Comparison of ENCODE assay signal across 20 mouse cellular contexts in the genomic region with DNA sequence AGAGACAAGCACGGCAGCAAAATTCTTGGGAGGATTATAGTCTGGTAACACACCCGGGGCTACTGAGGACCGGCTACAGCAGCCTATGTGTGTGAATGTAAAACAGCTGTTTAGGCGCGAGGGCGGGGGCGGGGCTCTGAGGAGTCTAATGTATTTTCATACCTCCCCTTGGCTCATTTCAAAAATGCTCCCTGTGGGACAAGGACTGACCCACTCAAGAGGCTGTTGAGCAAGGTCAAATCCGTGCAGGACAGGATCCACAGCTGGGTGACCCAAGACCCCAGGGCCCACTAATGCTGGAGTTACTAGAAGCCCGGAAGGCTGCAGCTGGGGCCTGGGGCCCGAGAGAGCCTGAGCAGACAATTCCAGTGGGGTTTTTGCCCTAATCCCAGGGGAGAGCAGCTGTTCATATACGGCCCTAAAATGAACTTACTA. TPM values are rescaled to one million over a fixed set of nuclear protein-coding genes. Genes with fewer than 3 reads are reported as not detected.
DNase-seq lines count a peak whose midpoint lies in the region; ATAC-seq and TF ChIP-seq lines count a peak whose summit lies in the region.
"Had no signal": no experiment of that assay in that cellular context is flagged by ENCODE, and none has a peak within 500 bp of the region (broad histone marks: within the 10 kb centered on the region; RNA-seq: fewer than 3 reads in every experiment).

No protein-coding gene starts in this region.

- TF ChIP-seq RAD21 in CH12.LX (IDR thresholded peaks at IDR 0.05; ENCODE audit: low read depth, low read length): no peak

- H3K9ac ChIP-seq in hindbrain, embryonic 11.5 days (ENCODE audit: low read depth, low read length): no peak overlapping the region
- H3K9ac ChIP-seq in lung, embryonic 15.5 days: no peak overlapping the region
- no peak overlapping the region for H3K9ac ChIP-seq in CH12.LX (ENCODE audit: insufficient read depth, low read depth)
- no peak overlapping the region for H3K9ac ChIP-seq in embryonic facial prominence, embryonic 14.5 days (ENCODE audit: low read depth, low read length)
- H3K9ac ChIP-seq: embryonic facial prominence, embryonic 13.5 days; hindbrain, embryonic 14.5 days; liver, embryonic 13.5 days had no signal

- H3K4me2 ChIP-seq in hindbrain, embryonic 11.5 days (replicated peaks; ENCODE audit: low read depth, low read length): no peak overlapping the region
- no peak overlapping the region for H3K4me2 ChIP-seq in lung, embryonic 15.5 days
- H3K4me2 ChIP-seq in CH12.LX (ENCODE audit: insufficient read depth, low read depth, poor library complexity, severe bottlenecking): no peak overlapping the region; the same call in 1 of the 2 replicates
- H3K4me2 ChIP-seq in embryonic facial prominence, embryonic 14.5 days (ENCODE audit: low read depth, low read length): no peak overlapping the region
- H3K4me2 ChIP-seq: embryonic facial prominence, embryonic 13.5 days; heart, embryonic 11.5 days; hindbrain, embryonic 14.5 days; liver, embryonic 13.5 days had no signal

- H3K27ac ChIP-seq in hindbrain, embryonic 10.5 days: peak overlapping the region; percentile 40; the same call in 1 of the 2 replicates
- no peak overlapping the region for H3K27ac ChIP-seq in hindbrain, embryonic 11.5 days (ENCODE audit: low read depth, low read length)
- no peak overlapping the region for H3K27ac ChIP-seq in lung, embryonic 15.5 days
- peak overlapping the region; percentile 35; the same call in 1 of the 2 replicates for H3K27ac ChIP-seq in CH12.LX (ENCODE audit: insufficient read depth, low read depth)
- H3K27ac ChIP-seq in embryonic facial prominence, embryonic 14.5 days (replicated peaks; ENCODE audit: low read depth, low read length): no peak overlapping the region; the same call in 1 of the 2 replicates
- H3K27ac ChIP-seq: hindbrain, embryonic 14.5 days had no signal

- in situ Hi-C loops in CH12.LX (cut with MboI; ENCODE audit: low pct_ligation_motif_present, low pct_unique_long_range_greater_than_20kb, low sequenced_read_pairs): no loop called here

- 75% methylated on average over 11 of the region's 11 CpGs for WGBS in hindbrain, embryonic 10.5 days
- WGBS in hindbrain, embryonic 11.5 days: 78% methylated on average over 11 of the region's 11 CpGs
- whole genome bisulfite sequencing in lung, embryonic 15.5 days: 55% methylated on average over 11 of the region's 11 CpGs
- WGBS in embryonic facial prominence, embryonic 14.5 days: 54% methylated on average over 11 of the region's 11 CpGs

- TF ChIP-seq POLR2A in CH12.LX (IDR thresholded peaks at IDR 0.05; ENCODE audit: low read depth, low read length): no peak

- no peaks in the 10 kb centered on the region for H3K79me2 ChIP-seq in CH12.LX (replicated peaks; ENCODE audit: control insufficient read depth, extremely low read depth, insufficient read depth, poor library complexity, severe bottlenecking)

- no peaks in the 10 kb centered on the region for H3K27me3 ChIP-seq in hindbrain, embryonic 10.5 days (ENCODE audit: insufficient read depth, poor library complexity, severe bottlenecking)
- H3K27me3 ChIP-seq in hindbrain, embryonic 11.5 days (ENCODE audit: control insufficient read depth, insufficient read depth, low read length): no peaks in the 10 kb centered on the region
- no peaks in the 10 kb centered on the region for H3K27me3 ChIP-seq in lung, embryonic 15.5 days
- H3K27me3 ChIP-seq in CH12.LX (replicated peaks): no peaks in the 10 kb centered on the region
- H3K27me3 ChIP-seq in embryonic facial prominence, embryonic 14.5 days (replicated peaks; ENCODE audit: control insufficient read depth, insufficient read depth, low read length): no peaks in the 10 kb centered on the region
- H3K27me3 ChIP-seq: embryonic facial prominence, embryonic 13.5 days; liver, embryonic 13.5 days had no signal

- TF ChIP-seq EP300 in CH12.LX (IDR thresholded peaks at IDR 0.05; ENCODE audit: low read length): no peak

- no peaks in the 10 kb centered on the region for H3K36me3 ChIP-seq in hindbrain, embryonic 10.5 days
- no peaks in the 10 kb centered on the region for H3K36me3 ChIP-seq in hindbrain, embryonic 11.5 days (ENCODE audit: control insufficient read depth, insufficient read depth, low read length)
- no peaks in the 10 kb centered on the region for H3K36me3 ChIP-seq in lung, embryonic 15.5 days
- H3K36me3 ChIP-seq in CH12.LX (replicated peaks in 1 of 2; ENCODE audit: control insufficient read depth in 1 of 2, insufficient read depth in 1 of 2, low read length in 1 of 2): no peaks in the 10 kb centered on the region
- H3K36me3 ChIP-seq in embryonic facial prominence, embryonic 14.5 days (ENCODE audit: control insufficient read depth, insufficient read depth, low read length): no peaks in the 10 kb centered on the region
- H3K36me3 ChIP-seq: embryonic facial prominence, embryonic 13.5 days had no signal

- no peak for DNase-seq in hindbrain, embryonic 10.5 days (ENCODE audit: low spot score)
- DNase-seq in hindbrain, embryonic 11.5 days (ENCODE audit: low spot score): no peak
- no peak for DNase-seq in lung, postnatal 25 days (ENCODE audit: low spot score)
- DNase-seq in CH12.LX (ENCODE audit: extremely low read depth): peak; percentile 61
- peak; percentile 64 for DNase-seq in embryonic facial prominence, embryonic 14.5 days (ENCODE audit: low spot score)
- no peak for DNase-seq in thymus, postnatal 0 days (ENCODE audit: low spot score)
- DNase-seq in Muller cell, postnatal 12 days (ENCODE audit: inconsistent ontology term): no peak
- DNase-seq: cerebellum, adult 2 months; heart, postnatal 10 days; kidney, postnatal 10 days; liver, embryonic 13.5 days; right cerebral cortex, adult 18-20 months; thymus, postnatal 36 days had no signal

- peaks cover 13% of the 10 kb centered on the region for H3K9me3 ChIP-seq in hindbrain, embryonic 10.5 days
- H3K9me3 ChIP-seq in hindbrain, embryonic 11.5 days (ENCODE audit: control insufficient read depth, low read length): no peaks in the 10 kb centered on the region
- H3K9me3 ChIP-seq in lung, embryonic 15.5 days: no peaks in the 10 kb centered on the region
- H3K9me3 ChIP-seq in CH12.LX (replicated peaks; ENCODE audit: low read length): peaks cover 17% of the 10 kb centered on the region
- peaks cover 6% of the 10 kb centered on the region; the same call in 1 of the 2 replicates for H3K9me3 ChIP-seq in embryonic facial prominence, embryonic 14.5 days (ENCODE audit: control insufficient read depth, low read length)

- dilution Hi-C loops in CH12.LX (cut with MboI; ENCODE audit: extremely low pct_ligation_motif_present, extremely low pct_unique_long_range_greater_than_20kb, low sequenced_read_pairs): no loop called here

- no peak for ATAC-seq in hindbrain, embryonic 11.5 days (ENCODE audit: low FRiP score)
- peak; percentile 39; the same call in 1 of the 2 replicates for ATAC-seq in lung, embryonic 15.5 days (ENCODE audit: borderline replicate concordance, extremely low read depth, low FRiP score, low TSS enrichment)
- peak; percentile 75 for ATAC-seq in embryonic facial prominence, embryonic 14.5 days (ENCODE audit: low read depth)

- H3K4me1 ChIP-seq in hindbrain, embryonic 10.5 days (replicated peaks): peaks cover 26% of the 10 kb centered on the region
- no peaks in the 10 kb centered on the region for H3K4me1 ChIP-seq in hindbrain, embryonic 11.5 days (replicated peaks; ENCODE audit: control insufficient read depth, insufficient read depth, low read length)
- H3K4me1 ChIP-seq in lung, embryonic 15.5 days: 0 out of 2 replicates have a peak, but pooled peaks cover 4% of the 10 kb centered on the region
- peaks cover 20 to 66% of the 10 kb centered on the region in 2 experiments; a peak in 3 of 4 replicates for H3K4me1 ChIP-seq in CH12.LX (ENCODE audit: control insufficient read depth in 1 of 2, insufficient read depth in 2 of 2)
- no peaks in the 10 kb centered on the region for H3K4me1 ChIP-seq in embryonic facial prominence, embryonic 14.5 days (ENCODE audit: control insufficient read depth, insufficient read depth, low read length)

- TF ChIP-seq CTCF in CH12.LX (conservative IDR thresholded peaks at IDR 0.05 in 1 of 2, IDR thresholded peaks at IDR 0.05 in 1 of 2; ENCODE audit: low read depth in 2 of 2, low read length in 2 of 2): no peak

- H3K4me3 ChIP-seq in hindbrain, embryonic 10.5 days: no peak overlapping the region
- H3K4me3 ChIP-seq in hindbrain, embryonic 11.5 days (ENCODE audit: low read depth, low read length): no peak overlapping the region
- no peak overlapping the region for H3K4me3 ChIP-seq in lung, embryonic 15.5 days
- no peak overlapping the region for H3K4me3 ChIP-seq in CH12.LX (replicated peaks in 1 of 3; ENCODE audit: low read depth in 2 of 3, low read length in 2 of 3, poor library complexity in 1 of 3)
- no peak overlapping the region for H3K4me3 ChIP-seq in embryonic facial prominence, embryonic 14.5 days (ENCODE audit: low read depth, low read length)
- H3K4me3 ChIP-seq: embryonic facial prominence, embryonic 13.5 days; liver, embryonic 13.5 days had no signal

TF ChIP-seq in CH12.LX, 34 proteins besides CTCF, POLR2A, EP300 and RAD21 (continues in another document):
- TF ChIP-seq PAX5 (IDR thresholded peaks at IDR 0.05; ENCODE audit: low read length): no peak
- TF ChIP-seq CHD2 (IDR thresholded peaks at IDR 0.05; ENCODE audit: low read length): no peak
- peak; percentile 29 for TF ChIP-seq ETS1 (conservative IDR thresholded peaks at IDR 0.05; ENCODE audit: low read depth, low read length)
- TF ChIP-seq MAX (IDR thresholded peaks at IDR 0.05; ENCODE audit: low read length): no peak

RNA-seq across cellular contexts. Expression of a gene that starts 10.8 kb away (rescaled TPM):
- polyA plus RNA-seq in hindbrain, embryonic 10.5 days (2016; fragmentation: Nextera tagmentation; extraction: Ambion mirVana): 22.4 and 23.6 TPM in 2 replicates
- polyA plus RNA-seq in hindbrain, embryonic 11.5 days (2014; fragmentation: Nextera tagmentation; extraction: Ambion mirVana): 32.1 and 37.0 TPM in 2 replicates
- polyA plus RNA-seq in lung, embryonic 15.5 days (2015; fragmentation: Nextera tagmentation; extraction: Ambion mirVana): 11.9 and 12.5 TPM in 2 replicates
- 4.6 and 7.0 TPM in 2 replicates for total RNA-seq in CH12.LX (2012; rRNA removed)
- total RNA-seq in CH12.LX (2014; rRNA removed): 3.2 and 3.6 TPM in 2 replicates
- polyA plus RNA-seq in CH12.LX (2012; ENCODE audit: insufficient read length, low read depth): 2.2 and 2.8 TPM in 2 replicates
- polyA plus RNA-seq in embryonic facial prominence, embryonic 14.5 days (2014; fragmentation: Nextera tagmentation; extraction: Ambion mirVana): 13.8 and 14.4 TPM in 2 replicates
- 6.7 and 6.8 TPM in 2 replicates for polyA plus RNA-seq in thymus, postnatal 0 days (2015; fragmentation: Nextera tagmentation; extraction: Ambion mirVana)

RNA-seq across cellular contexts. Expression of a gene that starts 55.0 kb away (rescaled TPM):
- polyA plus RNA-seq in hindbrain, embryonic 10.5 days (2016; fragmentation: Nextera tagmentation; extraction: Ambion mirVana): 1.6 and 3.8 TPM in 2 replicates
- not detected in 2 replicates for polyA plus RNA-seq in hindbrain, embryonic 11.5 days (2014; fragmentation: Nextera tagmentation; extraction: Ambion mirVana)
- 3.3 and 4.0 TPM in 2 replicates for polyA plus RNA-seq in lung, embryonic 15.5 days (2015; fragmentation: Nextera tagmentation; extraction: Ambion mirVana)
- total RNA-seq in CH12.LX (2012; rRNA removed) (not detected in 2 replicates), CH12.LX (2014; rRNA removed) (0.42 TPM in 1 of 2 replicates, not detected in the other)
- 1.3 and 2.1 TPM in 2 replicates for polyA plus RNA-seq in CH12.LX (2012; ENCODE audit: insufficient read length, low read depth)
- 2.2 TPM in 1 of 2 replicates, not detected in the other for polyA plus RNA-seq in embryonic facial prominence, embryonic 14.5 days (2014; fragmentation: Nextera tagmentation; extraction: Ambion mirVana)
- polyA plus RNA-seq in thymus, postnatal 0 days (2015; fragmentation: Nextera tagmentation; extraction: Ambion mirVana): 0.79 TPM in 1 of 2 replicates, not detected in the other
- total RNA-seq: megakaryocyte, adult 5-6 weeks; monocyte, adult 5-6 weeks had no signal
- polyA plus RNA-seq: cerebellum, adult 2 months; heart, embryonic 11.5 days; testis, adult 2 months had no signal

Comparison
In these comparisons a context has a peak if more than half of its experiments do, and no peak if none do; other contexts are left out.
1. H3K27ac ChIP-seq: peak in hindbrain, embryonic 10.5 days (single experiment) and CH12.LX (single experiment); none in hindbrain, embryonic 11.5 days (single experiment), lung, embryonic 15.5 days (single experiment) and embryonic facial prominence, embryonic 14.5 days (single experiment).
2. DNase-seq: peak in CH12.LX (single experiment) and embryonic facial prominence, embryonic 14.5 days (single experiment); none in hindbrain, embryonic 10.5 days (single experiment), hindbrain, embryonic 11.5 days (single experiment), lung, postnatal 25 days (single experiment), thymus, postnatal 0 days (single experiment) and Muller cell, postnatal 12 days (single experiment).